Mouse (Mus musculus): Measurements from ENCODE around the gene Fli1. TPM values are rescaled to one million over a fixed set of nuclear protein-coding genes. Genes with fewer than 3 reads are reported as not detected.

Fli1 gene
- polyA plus RNA-seq, 1 experiment from 2014 or later: 56.7 TPM

DNA sequence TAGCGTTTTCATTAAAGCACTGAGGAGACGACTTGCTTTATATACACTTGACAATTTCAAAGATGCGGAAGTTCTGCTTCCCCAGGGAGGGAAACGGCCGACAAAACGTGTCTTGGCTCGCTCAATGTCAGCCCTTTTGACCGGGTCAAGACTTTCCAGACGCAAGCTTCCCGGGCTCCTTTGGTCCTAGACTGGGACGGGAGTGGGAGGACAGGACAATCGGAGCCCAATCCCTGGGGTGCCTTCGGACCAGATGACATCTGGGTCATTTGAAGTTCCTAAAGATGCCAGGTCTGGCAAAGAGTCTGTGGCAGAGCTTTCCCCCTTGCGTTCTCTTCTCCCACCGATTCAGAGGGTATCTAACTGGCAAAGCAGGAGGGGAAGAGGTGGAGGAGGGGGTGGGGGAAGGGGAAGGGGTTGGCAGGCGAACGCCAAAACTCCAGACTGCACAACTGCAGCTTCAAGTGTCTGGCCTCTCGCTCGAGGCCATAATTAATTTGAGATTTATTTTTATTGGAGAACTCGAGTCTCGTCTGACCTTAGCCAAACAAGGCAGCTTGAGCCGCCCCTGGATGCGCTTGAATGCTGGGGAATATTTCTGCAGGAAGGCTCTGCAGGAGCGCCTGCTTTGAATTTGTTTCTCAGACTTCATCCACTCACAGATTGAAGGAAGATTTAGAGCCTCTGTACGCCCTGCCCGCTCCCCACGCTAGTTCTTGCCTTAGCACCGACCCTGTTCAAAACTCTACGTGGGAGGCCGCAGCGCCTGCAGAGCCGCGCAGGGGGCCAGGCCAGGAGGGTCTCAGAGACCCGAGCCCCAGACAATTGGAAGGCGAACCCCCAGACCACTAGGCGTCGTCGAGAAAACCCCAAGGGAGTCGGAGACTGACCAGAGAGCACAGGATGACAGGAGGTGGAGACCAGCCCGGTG lies 2.3 kb upstream of the Fli1 start:
- WGBS: under 1% methylated on average over 40 of the region's 40 CpGs
- Histone ChIP-seq H3K4me3 (peak overlapping the region; percentile 92), H3K4me1 (peaks cover 87% of the 10 kb centered on the region), H3K36me3 (replicated peaks) (no peaks in the 10 kb centered on the region), H3K27ac (replicated peaks) (peak overlapping the region; percentile 97), H3K27me3 (replicated peaks; ENCODE audit: low read depth, poor library complexity, severe bottlenecking) (peaks cover 95% of the 10 kb centered on the region), H3K9me3 (no peaks in the 10 kb centered on the region)
- peak; percentile 72 for DNase-seq (ENCODE audit: low spot score)

DNA sequence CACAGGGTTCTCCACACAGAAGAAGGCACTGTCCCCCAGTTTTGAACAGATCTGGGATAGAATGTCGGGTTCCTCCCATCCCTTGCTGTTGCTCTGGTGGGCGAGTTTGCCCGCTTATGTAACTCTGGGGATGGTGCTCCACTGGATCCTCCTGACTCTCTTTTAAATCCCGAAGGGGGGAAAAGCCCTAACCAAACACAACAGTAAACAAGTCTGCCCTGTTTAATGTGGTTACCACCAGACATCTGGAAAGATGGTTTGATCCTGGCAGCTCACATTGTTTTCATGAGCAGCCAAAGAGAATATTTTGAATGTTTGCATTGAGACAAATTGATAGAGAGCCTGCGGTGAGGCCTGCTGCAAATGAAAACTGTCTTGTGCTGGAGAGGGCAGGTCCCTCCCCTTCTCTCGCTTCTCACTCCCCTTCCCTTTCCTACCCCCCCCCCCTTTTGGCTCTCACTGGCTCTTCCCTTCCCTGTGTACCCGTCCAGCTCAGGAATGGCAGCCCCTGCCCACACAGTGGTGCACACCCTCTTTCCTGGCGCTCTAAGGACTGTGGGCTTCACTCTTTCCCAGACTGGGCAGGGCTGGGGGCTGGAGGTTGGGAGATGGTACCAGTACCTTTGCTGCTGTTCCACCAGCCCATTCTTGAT lies 1.4 kb upstream of the Fli1 start:
- Histone ChIP-seq H3K27ac (replicated peaks) (peak overlapping the region; percentile 97), H3K9me3 (no peaks in the 10 kb centered on the region), H3K4me1 (peaks cover 86% of the 10 kb centered on the region), H3K36me3 (replicated peaks) (no peaks in the 10 kb centered on the region), H3K27me3 (replicated peaks; ENCODE audit: low read depth, poor library complexity, severe bottlenecking) (peaks cover 95% of the 10 kb centered on the region), H3K4me3 (peak overlapping the region; percentile 92)
- peak; percentile 65 for DNase-seq (ENCODE audit: low spot score)
- 2% methylated on average over 8 of the region's 8 CpGs for WGBS

DNA sequence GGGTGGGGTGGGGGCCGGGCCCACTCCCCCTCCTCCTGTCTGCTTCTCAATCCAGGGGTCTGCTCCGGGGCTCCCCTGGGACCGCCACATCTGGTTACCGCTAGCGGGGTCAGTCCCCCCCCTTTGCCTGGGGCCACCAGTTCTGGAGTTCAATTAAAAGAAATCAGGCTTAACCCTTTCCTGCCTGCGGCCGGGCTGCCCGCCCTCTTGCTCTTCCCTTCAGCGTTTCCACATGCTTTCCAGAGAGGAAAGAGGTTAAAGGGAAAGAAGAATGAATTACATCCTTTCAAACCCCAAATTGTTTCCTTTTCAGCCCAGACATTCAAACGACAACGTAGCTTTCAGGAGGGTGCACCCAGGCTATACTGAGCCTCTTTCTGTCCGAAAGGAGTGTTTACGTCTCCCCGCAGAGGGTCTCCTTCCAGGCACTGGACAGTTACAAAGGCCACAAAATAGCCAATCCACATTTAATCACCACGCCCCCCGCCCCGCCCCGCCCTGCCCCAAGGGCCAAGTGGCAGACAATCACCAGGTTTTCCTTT lies 450 bp upstream of the Fli1 start:
- H3K27me3 ChIP-seq (replicated peaks; ENCODE audit: low read depth, poor library complexity, severe bottlenecking): peaks cover 95% of the 10 kb centered on the region
- WGBS: under 1% methylated on average over 18 of the region's 18 CpGs
- H3K9me3 ChIP-seq: no peaks in the 10 kb centered on the region
- DNase-seq (ENCODE audit: low spot score): peak; percentile 98
- H3K4me3 ChIP-seq: peak overlapping the region; percentile 92
- peak overlapping the region; percentile 97 for H3K27ac ChIP-seq (replicated peaks)
- peaks cover 86% of the 10 kb centered on the region for H3K4me1 ChIP-seq
- no peaks in the 10 kb centered on the region for H3K36me3 ChIP-seq (replicated peaks)

DNA sequence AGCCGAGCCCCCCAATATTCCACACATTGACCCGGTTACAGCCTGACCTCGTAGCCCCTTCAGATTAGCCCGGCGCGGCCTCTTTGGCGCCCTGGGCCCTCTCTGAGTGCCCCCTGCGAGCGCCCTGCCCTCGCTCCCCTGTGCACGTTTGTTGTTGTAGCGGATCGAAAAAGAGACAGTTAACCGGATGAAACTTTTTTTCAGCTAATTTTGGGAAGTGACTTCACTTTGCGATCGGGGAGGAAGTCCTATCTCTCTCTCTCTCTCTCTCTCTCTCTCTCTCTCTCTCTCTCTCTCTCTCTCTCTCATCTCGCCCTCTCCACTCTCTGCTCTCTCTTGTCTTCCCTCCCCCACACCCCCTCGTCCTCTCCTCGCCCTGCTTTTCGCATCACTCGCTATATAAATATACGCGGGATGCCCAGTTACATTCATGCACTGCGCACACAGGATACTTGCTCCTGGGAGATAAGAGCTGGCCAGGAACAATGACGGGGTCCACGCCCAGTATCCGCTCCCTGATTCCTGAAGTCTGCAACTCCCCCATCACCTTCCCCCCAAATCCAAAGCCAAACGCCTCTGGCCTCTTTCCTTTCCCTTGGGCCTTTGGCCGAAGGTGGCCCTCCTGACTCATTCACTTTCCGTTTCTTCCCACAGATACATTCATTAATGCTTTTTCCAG lies 1.3 kb downstream of the Fli1 start:
- H3K4me1 ChIP-seq: peaks cover 79% of the 10 kb centered on the region
- 0 out of 2 replicates have a peak, but pooled peaks cover 3% of the 10 kb centered on the region for H3K36me3 ChIP-seq (replicated peaks)
- DNase-seq (ENCODE audit: low spot score): peak; percentile 67
- no peaks in the 10 kb centered on the region for H3K9me3 ChIP-seq
- H3K27me3 ChIP-seq (replicated peaks; ENCODE audit: low read depth, poor library complexity, severe bottlenecking): peaks cover 84% of the 10 kb centered on the region
- WGBS: under 1% methylated on average over 30 of the region's 30 CpGs
- peak overlapping the region; percentile 92 for H3K4me3 ChIP-seq
- peak overlapping the region; percentile 97 for H3K27ac ChIP-seq (replicated peaks)

DNA sequence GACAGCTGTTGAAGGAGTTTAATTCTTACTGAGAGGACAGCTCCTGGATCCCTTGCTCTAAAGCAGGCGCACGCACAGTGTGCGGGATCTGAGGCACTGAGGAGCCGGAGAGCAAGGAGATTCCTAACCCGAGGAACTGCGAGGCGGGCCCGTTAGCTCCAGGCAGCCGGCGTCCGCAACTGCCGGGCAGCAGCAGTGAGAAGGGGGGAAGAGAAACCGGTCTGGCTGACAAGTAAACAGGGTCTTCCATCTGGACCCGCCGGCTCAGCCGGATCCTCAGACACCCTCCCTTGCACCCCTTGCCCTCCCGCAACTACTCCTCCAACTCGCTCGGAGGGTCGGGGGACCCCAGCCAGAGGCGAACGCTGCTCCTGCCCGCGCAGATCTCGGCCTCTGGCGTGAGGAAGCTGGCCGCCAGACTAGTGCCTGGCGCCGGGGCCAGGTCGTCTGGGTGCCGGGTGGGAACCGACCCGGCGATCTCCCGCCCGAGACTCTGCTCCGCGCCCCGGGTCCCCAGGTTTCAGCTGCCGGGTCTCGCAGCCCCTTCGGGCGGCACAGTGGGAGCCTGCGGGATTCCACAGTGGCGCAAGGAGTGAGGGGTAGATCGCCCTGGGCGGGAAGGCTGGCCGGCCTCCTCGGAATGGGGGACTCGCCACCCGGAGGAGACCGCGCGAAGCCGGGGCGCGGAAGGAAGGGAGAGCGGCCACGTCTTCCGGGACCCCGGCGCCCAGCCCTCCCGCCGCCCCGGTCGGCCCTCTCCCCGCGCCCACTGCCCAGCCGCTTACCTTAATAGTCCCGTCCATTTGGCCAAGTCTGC lies 2.0 kb downstream of the Fli1 start:
- Histone ChIP-seq H3K4me1 (peaks cover 72% of the 10 kb centered on the region), H3K4me3 (peak overlapping the region; percentile 92), H3K9me3 (no peaks in the 10 kb centered on the region), H3K27ac (replicated peaks) (peak overlapping the region; percentile 97), H3K27me3 (replicated peaks; ENCODE audit: low read depth, poor library complexity, severe bottlenecking) (peaks cover 77% of the 10 kb centered on the region), H3K36me3 (replicated peaks) (0 out of 2 replicates have a peak, but pooled peaks cover 5% of the 10 kb centered on the region)
- WGBS: under 1% methylated on average over 69 of the region's 70 CpGs
- peak; percentile 73 for DNase-seq (ENCODE audit: low spot score)

DNA sequence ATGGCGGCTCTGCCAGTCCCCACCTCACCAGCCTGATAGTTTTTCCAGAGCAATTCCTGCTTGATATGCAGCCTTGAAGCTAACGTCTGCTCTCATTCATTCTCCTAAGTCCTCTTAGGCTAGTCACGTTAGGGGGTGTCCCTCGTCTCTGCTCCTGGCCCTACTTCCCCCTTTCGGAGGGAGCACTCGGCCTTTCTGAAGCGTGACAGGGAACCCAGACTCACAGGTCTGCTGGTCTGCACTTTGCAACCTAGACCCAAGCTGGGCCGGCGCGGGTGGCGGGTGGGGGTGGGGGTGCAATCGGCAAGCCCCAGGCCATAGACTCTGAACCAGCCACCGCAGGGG lies 2.6 kb downstream of the Fli1 start:
- Histone ChIP-seq H3K9me3 (no peaks in the 10 kb centered on the region), H3K27ac (replicated peaks) (peak overlapping the region; percentile 97), H3K4me1 (peaks cover 66% of the 10 kb centered on the region), H3K27me3 (replicated peaks; ENCODE audit: low read depth, poor library complexity, severe bottlenecking) (peaks cover 71% of the 10 kb centered on the region), H3K36me3 (replicated peaks) (0 out of 2 replicates have a peak, but pooled peaks cover 9% of the 10 kb centered on the region), H3K4me3 (peak overlapping the region; percentile 92)
- WGBS: under 1% methylated on average over 13 of the region's 13 CpGs
- DNase-seq (ENCODE audit: low spot score): no peak

DNA sequence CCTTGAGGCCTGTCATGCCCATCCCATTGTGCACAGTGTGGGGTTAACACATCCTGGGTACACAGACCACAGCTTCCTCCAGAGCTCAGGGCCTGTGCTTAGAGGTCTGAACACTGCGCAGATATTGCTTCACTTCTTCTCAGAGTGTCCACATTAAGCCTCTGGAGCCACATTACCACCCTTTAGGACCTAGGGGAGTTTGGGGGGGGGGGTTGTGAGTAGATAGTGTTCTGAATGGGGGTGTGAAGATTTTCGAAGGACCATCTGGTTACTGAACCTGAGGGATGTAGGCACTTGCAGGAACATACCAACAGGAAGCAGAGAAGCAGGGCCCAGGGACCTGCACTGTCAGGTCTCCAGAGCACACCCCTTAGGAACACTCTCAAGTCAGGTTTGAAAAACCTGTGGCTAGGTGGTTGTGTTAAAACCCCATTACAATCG lies 3.3 kb downstream of the Fli1 start:
- Histone ChIP-seq H3K9me3 (no peaks in the 10 kb centered on the region), H3K27me3 (replicated peaks; ENCODE audit: low read depth, poor library complexity, severe bottlenecking) (peaks cover 64% of the 10 kb centered on the region), H3K27ac (replicated peaks) (peak overlapping the region; percentile 97), H3K4me3 (peak overlapping the region; percentile 92), H3K4me1 (peaks cover 59% of the 10 kb centered on the region), H3K36me3 (replicated peaks) (0 out of 2 replicates have a peak, but pooled peaks cover 10% of the 10 kb centered on the region)
- no peak for DNase-seq (ENCODE audit: low spot score)
- WGBS: 47% methylated on average over 3 of the region's 3 CpGs

DNA sequence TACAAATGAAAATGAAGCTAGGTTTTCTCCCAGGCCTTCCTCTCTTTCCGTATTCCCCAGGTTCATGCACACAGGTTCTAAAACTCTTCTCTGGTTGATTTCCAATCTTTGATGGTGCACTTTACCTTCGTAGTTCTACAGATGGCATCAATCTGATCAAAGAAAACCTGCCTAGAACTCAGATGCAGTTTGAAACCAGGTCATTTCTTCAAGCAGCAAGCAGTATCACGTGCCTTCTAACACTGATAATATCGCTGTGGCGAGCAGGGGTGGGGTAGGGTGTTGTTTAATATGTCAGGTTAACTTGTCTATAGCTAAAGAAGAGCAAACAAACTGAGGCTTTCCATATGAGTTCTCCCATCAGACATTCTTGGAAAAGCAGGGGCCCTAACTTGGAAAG lies 4.5 kb downstream of the Fli1 start:
- peaks cover 16% of the 10 kb centered on the region; the same call in 1 of the 2 replicates for H3K36me3 ChIP-seq (replicated peaks)
- H3K9me3 ChIP-seq: no peaks in the 10 kb centered on the region
- peak overlapping the region; percentile 92 for H3K4me3 ChIP-seq
- WGBS: 86% methylated on average over 5 of the region's 5 CpGs
- peaks cover 47% of the 10 kb centered on the region for H3K4me1 ChIP-seq
- DNase-seq (ENCODE audit: low spot score): no peak
- H3K27me3 ChIP-seq (replicated peaks; ENCODE audit: low read depth, poor library complexity, severe bottlenecking): peaks cover 52% of the 10 kb centered on the region
- no peak overlapping the region for H3K27ac ChIP-seq (replicated peaks)

DNA sequence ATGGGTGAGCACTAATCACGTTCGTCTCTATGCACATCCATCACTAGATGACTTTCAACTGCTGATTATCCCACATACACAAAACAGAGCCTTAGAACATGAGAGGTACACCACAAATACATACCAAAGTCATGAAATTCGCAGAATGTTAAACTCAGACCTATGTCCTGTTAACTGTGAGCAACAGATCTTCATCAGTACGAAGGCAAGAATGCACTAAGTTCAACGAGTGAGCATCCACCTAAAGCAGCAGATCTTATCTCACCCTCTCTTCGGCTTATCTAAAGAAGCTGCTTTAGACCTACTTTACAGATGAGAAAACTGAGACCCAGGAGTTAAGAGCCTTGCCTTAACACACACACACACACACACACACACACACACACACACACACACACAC lies 5.0 kb downstream of the Fli1 start:
- DNase-seq (ENCODE audit: low spot score): no peak
- Histone ChIP-seq H3K4me1 (peaks cover 42% of the 10 kb centered on the region), H3K36me3 (replicated peaks) (peaks cover 16% of the 10 kb centered on the region), H3K4me3 (peak overlapping the region; percentile 92; the same call in 1 of the 2 replicates), H3K27ac (replicated peaks) (no peak overlapping the region), H3K27me3 (replicated peaks; ENCODE audit: low read depth, poor library complexity, severe bottlenecking) (peaks cover 48% of the 10 kb centered on the region), H3K9me3 (no peaks in the 10 kb centered on the region)
- WGBS: 84% methylated on average over 6 of the region's 6 CpGs

DNA sequence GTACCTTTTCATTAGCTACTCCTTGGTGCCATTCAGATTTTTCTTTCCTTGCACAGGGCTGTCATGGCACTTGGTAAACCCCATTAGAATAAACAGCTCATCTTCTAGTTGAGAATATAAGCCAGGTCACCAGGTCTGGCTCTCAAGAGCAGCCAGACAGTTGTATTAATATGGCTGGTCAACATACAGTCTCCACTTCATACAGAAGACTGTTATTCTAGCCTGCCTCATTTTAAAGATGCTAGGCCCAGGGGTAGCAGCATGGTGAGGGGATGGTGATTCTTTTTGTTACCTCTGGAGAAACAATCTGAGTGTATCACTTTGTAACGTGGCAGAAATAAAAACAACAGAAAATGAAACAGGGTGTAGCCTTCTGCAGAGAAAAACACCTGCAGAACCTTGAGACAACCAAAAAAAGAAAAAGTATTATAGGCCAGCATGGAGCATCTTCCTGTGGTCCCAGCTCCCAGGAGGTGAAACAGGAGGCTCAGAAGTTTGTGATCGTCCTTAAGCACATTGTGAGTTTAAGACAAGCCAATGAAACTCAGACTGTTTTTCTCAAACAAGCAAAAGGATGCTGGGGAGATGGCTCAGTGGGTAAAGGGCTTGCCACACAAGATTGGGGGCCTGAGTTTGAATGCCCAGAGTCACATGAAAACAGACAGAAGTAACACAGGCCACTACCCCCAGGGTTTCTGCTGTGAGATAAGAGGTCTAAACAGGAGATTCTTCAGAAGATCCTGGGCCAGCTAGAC lies 7.3 kb downstream of the Fli1 start:
- peaks cover 29% of the 10 kb centered on the region for H3K27me3 ChIP-seq (replicated peaks; ENCODE audit: low read depth, poor library complexity, severe bottlenecking)

DNA sequence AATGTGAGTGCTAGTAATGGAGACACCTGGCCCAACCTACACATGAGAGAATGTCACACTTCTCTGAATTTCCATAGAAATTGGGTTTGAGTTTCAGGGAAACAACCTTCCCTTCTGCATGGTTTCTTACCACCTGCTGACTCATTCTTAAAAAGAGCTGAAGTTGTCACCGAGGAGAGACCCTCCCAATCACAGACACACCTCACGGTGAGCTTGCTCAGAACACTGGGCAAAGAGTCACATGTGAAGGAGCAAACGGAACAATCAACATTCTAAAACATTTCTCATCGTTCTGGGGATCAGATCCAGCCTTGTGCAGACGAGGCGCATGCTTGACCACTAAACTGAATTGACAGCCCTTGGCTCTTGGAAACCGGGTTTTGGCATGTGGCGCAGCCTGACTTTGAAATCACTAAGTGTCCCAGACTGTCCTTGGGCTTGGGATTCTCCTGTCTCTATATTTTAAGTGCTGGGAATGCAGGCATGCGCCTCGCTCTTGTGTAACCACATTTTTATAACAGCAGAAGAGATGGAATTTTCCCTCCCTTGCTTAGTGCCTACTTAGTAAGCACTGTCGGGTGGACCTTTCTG lies 8.5 kb downstream of the Fli1 start:
- H3K4me1 ChIP-seq: peaks cover 24% of the 10 kb centered on the region
- peaks cover 17% of the 10 kb centered on the region for H3K27me3 ChIP-seq (replicated peaks; ENCODE audit: low read depth, poor library complexity, severe bottlenecking)
- H3K36me3 ChIP-seq (replicated peaks): peaks cover 34% of the 10 kb centered on the region
- H3K27ac ChIP-seq (replicated peaks): no peak overlapping the region
- no peak overlapping the region for H3K4me3 ChIP-seq
- H3K9me3 ChIP-seq: no peaks in the 10 kb centered on the region
- 82% methylated on average over 11 of the region's 11 CpGs for WGBS
- no peak for DNase-seq (ENCODE audit: low spot score)

More for the DNA sequence above, 7.3 kb downstream of the Fli1 start:
- Histone ChIP-seq H3K4me1 (peaks cover 35% of the 10 kb centered on the region), H3K4me3 (no peak overlapping the region), H3K36me3 (replicated peaks) (peaks cover 22% of the 10 kb centered on the region), H3K27ac (replicated peaks) (no peak overlapping the region), H3K9me3 (no peaks in the 10 kb centered on the region)
- 71% methylated on average over 2 of the region's 2 CpGs for WGBS
- no peak for DNase-seq (ENCODE audit: low spot score)
